Comparison of ENCODE assay signal across 17 mouse cellular contexts in the genomic region with DNA sequence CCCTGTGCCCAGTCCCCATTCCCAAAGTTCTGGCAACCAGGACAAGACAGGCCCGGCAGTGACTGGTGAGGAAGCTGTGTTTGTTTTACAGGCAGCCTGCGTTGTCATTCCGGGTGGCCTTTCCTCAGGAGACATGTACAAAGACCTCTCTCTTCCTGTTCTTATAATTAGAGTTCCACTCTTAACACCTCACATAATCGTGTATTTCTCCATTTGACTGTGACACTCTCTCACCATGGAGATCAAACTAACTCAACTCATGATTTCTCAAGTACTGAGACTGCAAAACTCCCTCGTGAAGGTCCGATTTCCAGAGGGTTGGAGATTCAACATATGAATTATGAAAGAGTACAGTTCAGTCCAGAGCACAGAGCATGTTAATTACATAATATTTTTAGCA. TPM values are rescaled to one million over a fixed set of nuclear protein-coding genes. Genes with fewer than 3 reads are reported as not detected.
DNase-seq lines count a peak whose midpoint lies in the region; ATAC-seq and TF ChIP-seq lines count a peak whose summit lies in the region.
"Had no signal": no experiment of that assay in that cellular context is flagged by ENCODE, and none has a peak within 500 bp of the region (broad histone marks: within the 10 kb centered on the region; RNA-seq: fewer than 3 reads in every experiment).

No protein-coding gene starts in this region.

- H3K27ac ChIP-seq in heart, embryonic 14.5 days (replicated peaks in 1 of 2; ENCODE audit: control insufficient read depth in 1 of 2, insufficient read depth in 1 of 2, low read depth in 2 of 2, low read length in 2 of 2): no peak overlapping the region
- peak overlapping the region; percentile 38; the same call in 1 of the 2 replicates for H3K27ac ChIP-seq in lung, postnatal 0 days (ENCODE audit: low read length)
- H3K27ac ChIP-seq in limb, embryonic 10.5 days: peak overlapping the region; percentile 72
- no peak overlapping the region for H3K27ac ChIP-seq in stomach, embryonic 16.5 days (ENCODE audit: low read length)
- H3K27ac ChIP-seq in midbrain, embryonic 11.5 days (ENCODE audit: low read depth, low read length): no peak overlapping the region
- H3K27ac ChIP-seq: embryonic facial prominence, embryonic 12.5 days; forebrain, embryonic 12.5 days; hindbrain, postnatal 0 days; kidney, embryonic 15.5 days; neural tube, embryonic 15.5 days had no signal

- H3K9me3 ChIP-seq in heart, embryonic 14.5 days (ENCODE audit: control insufficient read depth, low read length): no peaks in the 10 kb centered on the region
- H3K9me3 ChIP-seq in lung, postnatal 0 days (ENCODE audit: low read length): no peaks in the 10 kb centered on the region
- H3K9me3 ChIP-seq in limb, embryonic 10.5 days (replicated peaks): no peaks in the 10 kb centered on the region
- 0 out of 2 replicates have a peak, but pooled peaks cover 3% of the 10 kb centered on the region for H3K9me3 ChIP-seq in stomach, embryonic 16.5 days (replicated peaks; ENCODE audit: control insufficient read depth, low read length)
- H3K9me3 ChIP-seq in midbrain, embryonic 11.5 days (ENCODE audit: control insufficient read depth, low read length): no peaks in the 10 kb centered on the region
- H3K9me3 ChIP-seq: embryonic facial prominence, embryonic 12.5 days; forebrain, embryonic 12.5 days; kidney, embryonic 15.5 days; neural tube, embryonic 15.5 days had no signal

- TF ChIP-seq EP300 in lung, postnatal 0 days (IDR thresholded peaks at IDR 0.05): no peak

- no peak overlapping the region for H3K4me3 ChIP-seq in heart, embryonic 14.5 days (ENCODE audit: control insufficient read depth in 1 of 2, insufficient read depth in 1 of 2, low read depth in 1 of 2, low read length in 2 of 2)
- no peak overlapping the region for H3K4me3 ChIP-seq in lung, postnatal 0 days (ENCODE audit: low read depth, low read length)
- H3K4me3 ChIP-seq in limb, embryonic 10.5 days: 0 out of 2 replicates have a peak overlapping the region, but pooled peaks have one; percentile 18
- H3K4me3 ChIP-seq in stomach, embryonic 16.5 days (replicated peaks; ENCODE audit: low read length): no peak overlapping the region
- no peak overlapping the region for H3K4me3 ChIP-seq in midbrain, embryonic 11.5 days (ENCODE audit: low read depth, low read length)
- H3K4me3 ChIP-seq: embryonic facial prominence, embryonic 12.5 days; forebrain, embryonic 12.5 days; kidney, embryonic 15.5 days; neural tube, embryonic 15.5 days had no signal

- TF ChIP-seq CTCF in lung, postnatal 0 days (IDR thresholded peaks at IDR 0.05): no peak

- no peak for ATAC-seq in heart, embryonic 14.5 days (ENCODE audit: insufficient number of reproducible peaks, insufficient read depth, low FRiP score, low read depth)
- peak; percentile 51 for ATAC-seq in lung, postnatal 0 days
- ATAC-seq in stomach, embryonic 16.5 days (ENCODE audit: insufficient read depth, low FRiP score): no peak
- no peak for ATAC-seq in midbrain, embryonic 11.5 days (ENCODE audit: low FRiP score)
- ATAC-seq: hindbrain, postnatal 0 days had no signal

- 64% methylated on average over 6 of the region's 6 CpGs for WGBS in heart, embryonic 14.5 days
- 17% methylated on average over 6 of the region's 6 CpGs for WGBS in lung, postnatal 0 days
- WGBS in limb, embryonic 10.5 days: 68% methylated on average over 6 of the region's 6 CpGs
- 54% methylated on average over 6 of the region's 6 CpGs for WGBS in stomach, embryonic 16.5 days
- 71% methylated on average over 6 of the region's 6 CpGs for WGBS in midbrain, embryonic 11.5 days

- H3K4me1 ChIP-seq in heart, embryonic 14.5 days (ENCODE audit: control insufficient read depth in 2 of 2, insufficient read depth in 2 of 2, low read length in 2 of 2): peaks cover 0 to under 1% of the 10 kb centered on the region in 2 experiments; a peak in 2 of 4 replicates
- H3K4me1 ChIP-seq in lung, postnatal 0 days (ENCODE audit: insufficient read depth, low read depth, low read length): peaks cover 6% of the 10 kb centered on the region; the same call in 1 of the 2 replicates
- H3K4me1 ChIP-seq in limb, embryonic 10.5 days: peaks cover 80% of the 10 kb centered on the region
- H3K4me1 ChIP-seq in stomach, embryonic 16.5 days (ENCODE audit: control insufficient read depth, insufficient read depth, low read length): no peaks in the 10 kb centered on the region
- H3K4me1 ChIP-seq in midbrain, embryonic 11.5 days (ENCODE audit: control insufficient read depth, insufficient read depth, low read length): no peaks in the 10 kb centered on the region
- H3K4me1 ChIP-seq: forebrain, embryonic 12.5 days; neural tube, embryonic 15.5 days had no signal

- DNase-seq in heart, postnatal 4 days: no peak
- DNase-seq in lung, postnatal 0 days (ENCODE audit: low spot score): peak; percentile 59
- DNase-seq in lung, postnatal 36 days: no peak
- peak; percentile 28 for DNase-seq in limb, embryonic 10.5 days (ENCODE audit: low spot score)
- no peak for DNase-seq in midbrain, embryonic 11.5 days (ENCODE audit: low spot score, missing footprints)
- DNase-seq: cerebellum, postnatal 14 days had no signal

- no peak overlapping the region for H3K9ac ChIP-seq in heart, embryonic 14.5 days (ENCODE audit: low read length)
- no peak overlapping the region for H3K9ac ChIP-seq in lung, postnatal 0 days (replicated peaks; ENCODE audit: low read depth)
- H3K9ac ChIP-seq in stomach, embryonic 16.5 days (ENCODE audit: low read length): no peak overlapping the region
- H3K9ac ChIP-seq in midbrain, embryonic 11.5 days (ENCODE audit: low read length): no peak overlapping the region
- H3K9ac ChIP-seq: embryonic facial prominence, embryonic 12.5 days; forebrain, embryonic 12.5 days; kidney, embryonic 15.5 days; neural tube, embryonic 15.5 days had no signal

- H3K36me3 ChIP-seq in heart, embryonic 14.5 days (ENCODE audit: control insufficient read depth, insufficient read depth, low read length): no peaks in the 10 kb centered on the region
- H3K36me3 ChIP-seq in lung, postnatal 0 days (ENCODE audit: insufficient read depth, low read length): no peaks in the 10 kb centered on the region
- H3K36me3 ChIP-seq in limb, embryonic 10.5 days: no peaks in the 10 kb centered on the region
- H3K36me3 ChIP-seq in stomach, embryonic 16.5 days (ENCODE audit: control insufficient read depth, insufficient read depth, low read length): no peaks in the 10 kb centered on the region
- no peaks in the 10 kb centered on the region for H3K36me3 ChIP-seq in midbrain, embryonic 11.5 days (ENCODE audit: control insufficient read depth, insufficient read depth, low read length)
- H3K36me3 ChIP-seq: embryonic facial prominence, embryonic 12.5 days; forebrain, embryonic 12.5 days; kidney, embryonic 15.5 days; neural tube, embryonic 15.5 days had no signal

- peak overlapping the region; percentile 22; the same call in 1 of the 2 replicates for H3K4me2 ChIP-seq in heart, embryonic 14.5 days (ENCODE audit: low read length)
- H3K4me2 ChIP-seq in lung, postnatal 0 days (replicated peaks; ENCODE audit: low read depth, low read length): peak overlapping the region; percentile 32
- 0 out of 2 replicates have a peak overlapping the region, but pooled peaks have one; percentile 25 for H3K4me2 ChIP-seq in stomach, embryonic 16.5 days (ENCODE audit: low read depth, low read length)
- H3K4me2 ChIP-seq in midbrain, embryonic 11.5 days: no peak overlapping the region
- H3K4me2 ChIP-seq: embryonic facial prominence, embryonic 12.5 days; forebrain, embryonic 12.5 days; neural tube, embryonic 15.5 days had no signal

- no peaks in the 10 kb centered on the region for H3K27me3 ChIP-seq in heart, embryonic 14.5 days (ENCODE audit: control insufficient read depth, insufficient read depth, low read length)
- no peaks in the 10 kb centered on the region for H3K27me3 ChIP-seq in lung, postnatal 0 days (replicated peaks; ENCODE audit: insufficient read depth, low read length)
- H3K27me3 ChIP-seq in limb, embryonic 10.5 days (ENCODE audit: low read depth, poor library complexity, severe bottlenecking): no peaks in the 10 kb centered on the region
- no peaks in the 10 kb centered on the region for H3K27me3 ChIP-seq in stomach, embryonic 16.5 days (ENCODE audit: control insufficient read depth, insufficient read depth, low read length)
- no peaks in the 10 kb centered on the region for H3K27me3 ChIP-seq in midbrain, embryonic 11.5 days (ENCODE audit: control insufficient read depth, insufficient read depth, low read length)
- H3K27me3 ChIP-seq: embryonic facial prominence, embryonic 12.5 days; forebrain, embryonic 12.5 days; kidney, embryonic 15.5 days; neural tube, embryonic 15.5 days had no signal

RNA-seq across cellular contexts. Expression of gene Mnd1, which starts 19.7 kb away (rescaled TPM):
- polyA plus RNA-seq in heart, embryonic 14.5 days (2014; fragmentation: Nextera tagmentation; extraction: Ambion mirVana): 10.2 and 10.7 TPM in 2 replicates
- 1 to 10 TPM; 9.2 to 9.8 TPM for total RNA-seq in heart, postnatal 4 days (2021)
- polyA plus RNA-seq in lung, postnatal 0 days (2015; fragmentation: Nextera tagmentation; extraction: Ambion mirVana): 5.3 and 6.5 TPM in 2 replicates
- 17.4 and 21.0 TPM in 2 replicates for polyA plus RNA-seq in limb, embryonic 10.5 days (2016; fragmentation: Nextera tagmentation; extraction: Ambion mirVana)
- polyA plus RNA-seq in stomach, embryonic 16.5 days (2015; fragmentation: Nextera tagmentation; extraction: Ambion mirVana): 9.7 and 12.6 TPM in 2 replicates
- 9.0 and 10.8 TPM in 2 replicates for polyA plus RNA-seq in midbrain, embryonic 11.5 days (2014; fragmentation: Nextera tagmentation; extraction: Ambion mirVana)

RNA-seq across cellular contexts. Expression of gene Gm6525, which starts 38.0 kb away (rescaled TPM):
- polyA plus RNA-seq in heart, embryonic 14.5 days (2014; fragmentation: Nextera tagmentation; extraction: Ambion mirVana): 0.32 and 0.39 TPM in 2 replicates
- not detected for total RNA-seq in heart, postnatal 4 days (2021)
- polyA plus RNA-seq in lung, postnatal 0 days (2015; fragmentation: Nextera tagmentation; extraction: Ambion mirVana): 0.57 and 0.75 TPM in 2 replicates
- 0.58 and 0.60 TPM in 2 replicates for polyA plus RNA-seq in limb, embryonic 10.5 days (2016; fragmentation: Nextera tagmentation; extraction: Ambion mirVana)
- polyA plus RNA-seq in stomach, embryonic 16.5 days (2015; fragmentation: Nextera tagmentation; extraction: Ambion mirVana): 0.60 and 0.70 TPM in 2 replicates
- polyA plus RNA-seq in midbrain, embryonic 11.5 days (2014; fragmentation: Nextera tagmentation; extraction: Ambion mirVana): 0.83 and 1.4 TPM in 2 replicates
- total RNA-seq: hindbrain, postnatal 0 days; layer of hippocampus, adult 8-10 months; left cerebral cortex, postnatal 25 days; megakaryocyte, adult 5-6 weeks had no signal
- polyA plus RNA-seq: spleen, adult 2 months had no signal

Comparison
In these comparisons a context has a peak if more than half of its experiments do, and no peak if none do; other contexts are left out.
1. DNase-seq: peak in lung, postnatal 0 days (single experiment) and limb, embryonic 10.5 days (single experiment); none in heart, postnatal 4 days (single experiment), lung, postnatal 36 days (single experiment) and midbrain, embryonic 11.5 days (single experiment).
2. H3K27ac ChIP-seq: peak in lung, postnatal 0 days (single experiment) and limb, embryonic 10.5 days (single experiment); none in heart, embryonic 14.5 days (0 of 2), stomach, embryonic 16.5 days (single experiment) and midbrain, embryonic 11.5 days (single experiment).